Mouse (Mus musculus): ENCODE measurements around the gene Gcnt1.

Gene Gcnt1

DNA sequence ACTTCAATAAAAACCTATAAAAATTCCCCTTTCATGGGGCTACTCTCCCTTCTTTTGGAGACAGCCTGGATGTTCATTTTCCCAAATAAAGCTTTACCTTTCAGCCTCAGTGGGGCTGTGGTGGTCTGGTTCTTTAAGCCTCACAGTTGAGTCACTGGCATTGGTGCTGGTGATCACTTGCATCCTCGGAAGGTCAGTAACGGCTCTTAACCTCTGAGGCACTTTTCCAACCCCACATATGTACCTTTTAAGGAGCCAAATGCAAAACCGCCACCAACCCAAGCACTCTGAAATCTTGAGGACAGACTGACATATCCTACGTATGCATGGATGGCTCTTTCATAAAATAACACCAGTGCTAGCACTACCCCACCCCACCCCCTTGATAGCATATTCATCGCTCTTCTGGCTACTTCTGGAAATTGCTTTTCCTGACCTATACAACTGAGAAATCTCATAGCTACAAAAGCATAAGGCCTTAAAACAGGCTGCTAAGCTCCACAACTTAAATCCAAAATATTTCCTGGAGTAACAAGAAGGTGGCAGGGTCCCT is 48.9 kb downstream of the Gcnt1 start:
- no peak for DNase-seq (ENCODE audit: low spot score)

DNA sequence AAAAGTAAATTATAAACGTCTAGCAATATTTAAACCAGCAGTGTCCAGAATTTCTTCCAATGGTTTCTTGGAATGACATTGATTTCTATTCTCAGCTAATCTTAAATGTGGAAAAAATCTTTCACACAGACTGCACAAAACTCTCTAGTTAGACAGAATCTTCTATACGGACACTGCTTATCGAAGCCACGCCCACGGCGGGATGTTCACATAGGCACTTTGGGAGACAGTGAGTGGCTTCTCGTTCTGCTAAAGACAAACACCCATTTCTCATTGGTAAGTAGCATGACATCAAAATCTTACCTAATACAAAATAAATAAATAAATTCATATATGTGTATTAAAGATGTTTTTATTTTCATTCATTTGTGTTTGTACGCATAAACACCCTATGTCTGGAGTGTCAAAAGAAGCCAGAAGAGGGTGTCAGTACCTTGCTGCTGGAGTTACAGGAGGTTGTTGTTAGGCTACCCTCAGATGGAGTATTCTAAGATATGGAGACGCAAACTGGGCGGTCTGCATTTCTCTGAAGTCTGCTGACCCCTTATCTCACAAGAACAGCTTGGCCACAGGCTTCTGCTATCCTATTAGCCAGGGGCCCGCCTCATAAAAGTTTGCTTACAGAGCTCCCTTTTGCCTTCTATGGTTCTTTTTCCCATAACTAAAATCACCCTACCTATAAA is 49.5 kb downstream of the Gcnt1 start:
- DNase-seq (ENCODE audit: low spot score), result peak; percentile 50

DNA sequence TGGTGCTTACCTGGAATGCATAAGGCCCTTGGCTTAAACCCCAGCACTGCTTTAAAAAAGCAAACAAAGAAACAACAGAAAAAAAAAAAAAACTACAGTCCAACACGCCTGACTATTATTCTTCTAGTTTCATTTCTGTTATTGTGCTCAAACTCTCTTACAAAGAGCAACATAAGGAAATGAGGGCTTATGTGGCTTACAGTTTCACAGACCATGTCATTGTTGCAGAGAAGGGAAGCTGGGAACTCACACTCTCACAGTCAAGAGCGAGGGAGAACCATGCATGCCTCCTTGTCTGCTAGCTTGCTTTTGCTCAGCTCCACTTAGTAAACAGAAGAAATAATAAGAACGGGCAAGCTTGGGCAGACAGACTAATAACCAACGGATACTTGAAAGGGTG is 52.9 kb downstream of the Gcnt1 start:
- no peak for DNase-seq (ENCODE audit: low spot score)

GRCm38 (mm10) chr19:17318733-17319132 is 53.9 kb downstream of the Gcnt1 start:
- DNase-seq (ENCODE audit: low spot score), result no peak

DNA sequence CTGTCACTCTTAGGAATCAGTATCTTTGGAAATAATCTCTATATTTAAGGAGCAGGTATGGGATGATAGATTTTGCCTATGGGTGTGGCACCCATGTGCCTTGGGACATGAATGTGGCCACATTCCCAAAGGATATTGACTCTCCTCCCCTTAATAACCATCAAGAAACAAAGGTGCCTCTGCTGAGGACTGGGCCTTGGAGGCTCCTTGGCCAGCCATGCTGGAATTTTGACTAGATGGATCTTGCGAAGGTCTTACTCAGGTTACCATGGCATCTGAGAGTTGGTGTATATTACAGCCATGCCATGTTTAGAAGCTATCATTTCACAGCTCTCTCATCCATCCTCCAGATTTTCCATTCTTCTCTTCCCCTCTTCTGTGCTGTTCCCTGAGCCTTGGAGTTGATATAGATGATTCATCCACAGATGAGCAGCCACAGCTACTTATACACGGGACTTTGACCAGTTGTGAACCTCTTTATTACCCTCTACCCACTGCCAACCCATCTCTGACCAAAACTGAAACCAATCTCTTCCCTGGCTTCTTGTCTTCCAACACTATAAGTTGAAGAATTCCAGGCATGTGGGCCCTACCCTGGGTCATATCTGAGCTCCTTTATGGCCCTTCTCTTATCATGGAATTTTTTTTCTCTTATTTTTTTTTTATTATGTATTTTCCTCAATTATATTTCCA is 56.2 kb downstream of the Gcnt1 start:
- no peak for DNase-seq (ENCODE audit: low spot score)

DNA sequence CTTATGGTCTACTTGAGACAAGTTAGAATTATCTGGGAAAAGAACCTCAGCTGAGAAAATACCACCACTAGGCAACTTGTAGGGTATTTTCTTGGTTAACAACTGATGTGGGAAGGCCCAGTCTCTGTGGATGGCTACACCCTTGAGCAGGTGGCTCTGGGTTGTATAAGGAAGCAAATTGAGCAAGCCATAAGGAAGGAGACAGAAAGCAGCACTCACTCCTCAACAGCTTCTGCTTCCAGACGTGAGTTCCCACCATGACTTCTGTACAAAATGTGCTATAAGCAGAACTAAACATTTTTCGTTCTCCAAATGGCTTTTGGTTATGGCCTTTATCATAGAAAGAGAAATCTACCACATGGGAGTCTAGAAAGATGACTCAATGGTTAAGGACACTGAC is 58.2 kb downstream of the Gcnt1 start:
- DNase-seq (ENCODE audit: low spot score), result no peak

DNA sequence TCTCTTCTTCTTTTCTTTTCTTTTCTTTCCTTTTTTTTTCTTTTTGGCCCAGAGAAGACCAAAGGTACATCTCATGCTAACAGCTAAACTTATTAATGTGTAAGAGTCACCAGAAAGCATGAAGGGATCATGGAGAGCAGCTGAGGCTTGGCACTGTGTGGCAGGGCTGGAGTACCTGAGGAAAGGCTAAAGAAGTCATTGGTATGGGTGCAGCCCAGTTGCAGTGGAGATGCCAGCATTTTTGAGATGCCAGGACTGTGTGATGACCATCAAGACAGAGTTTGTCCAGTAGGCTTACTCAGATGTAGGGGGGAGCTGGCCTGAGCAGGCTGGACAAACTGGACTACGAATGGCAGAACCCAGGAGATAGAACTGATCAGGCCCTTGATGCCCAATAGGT is 58.9 kb downstream of the Gcnt1 start:
- no peak for DNase-seq (ENCODE audit: low spot score)

DNA sequence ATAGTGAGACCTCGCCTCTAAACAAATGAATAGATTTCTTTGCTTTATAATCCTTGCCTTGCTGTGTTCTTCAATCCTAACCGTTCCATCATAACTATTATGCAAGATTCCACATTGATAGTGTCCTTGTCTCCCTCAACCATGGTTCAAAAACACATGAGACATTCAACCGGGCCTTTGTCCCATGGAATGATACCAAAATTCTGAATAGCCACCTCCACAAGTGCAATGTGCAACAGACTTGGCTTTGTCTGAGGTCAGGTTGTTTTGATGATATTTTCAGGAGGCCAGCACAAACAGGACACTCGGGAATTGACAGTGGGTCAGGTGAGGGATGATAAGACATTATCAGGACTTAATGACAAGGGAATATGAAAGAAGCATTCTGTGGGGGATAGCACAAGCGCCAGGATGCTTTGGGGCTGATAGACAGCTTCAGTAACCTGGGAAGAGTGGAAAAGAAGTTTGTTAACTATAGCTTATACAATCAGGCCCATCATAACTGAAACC is 59.9 kb downstream of the Gcnt1 start:
- DNase-seq (ENCODE audit: low spot score), result no peak

DNA sequence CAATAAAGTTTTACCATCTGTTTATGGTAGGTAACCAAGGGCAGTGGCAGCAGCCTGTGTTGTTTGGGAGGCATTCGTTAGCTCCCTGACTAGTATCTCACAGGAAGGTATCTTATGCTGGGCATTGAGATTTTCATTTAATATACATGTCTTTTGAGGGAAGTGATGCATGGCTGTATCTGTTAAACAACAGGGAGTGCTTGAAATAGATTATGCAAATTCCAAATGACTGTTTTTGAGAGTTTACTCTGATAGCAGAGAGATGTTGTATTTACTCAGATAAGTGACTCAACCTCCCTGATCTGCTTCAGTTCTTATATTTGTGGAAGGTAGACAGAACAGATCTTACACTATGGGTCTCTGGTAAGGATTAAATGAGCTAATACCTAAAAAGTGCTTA is 61.1 kb downstream of the Gcnt1 start:
- DNase-seq (ENCODE audit: low spot score), result no peak

DNA sequence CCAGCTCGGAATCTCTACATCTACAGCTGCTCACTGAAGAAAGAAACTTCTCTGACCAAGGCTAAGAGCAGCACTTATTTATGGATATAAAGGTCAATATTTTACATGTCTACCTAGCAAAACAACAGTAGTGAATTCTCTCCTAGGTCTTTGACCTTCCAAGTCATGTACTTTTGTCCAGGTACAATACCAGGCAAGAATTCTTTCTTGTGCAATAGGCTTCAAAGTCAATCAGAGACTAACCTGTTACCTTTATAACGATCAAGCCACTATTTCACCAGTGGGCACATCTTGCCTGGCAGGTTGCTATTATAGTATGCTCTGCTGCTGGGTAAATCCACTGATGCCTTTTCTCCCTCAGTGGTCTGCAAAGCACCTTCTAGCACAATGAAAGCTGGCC is 61.6 kb downstream of the Gcnt1 start:
- no peak for DNase-seq (ENCODE audit: low spot score)

GRCm38 (mm10) chr19:17296081-17296480 is 76.6 kb downstream of the Gcnt1 start:
- DNase-seq (ENCODE audit: low spot score), result no peak

DNA sequence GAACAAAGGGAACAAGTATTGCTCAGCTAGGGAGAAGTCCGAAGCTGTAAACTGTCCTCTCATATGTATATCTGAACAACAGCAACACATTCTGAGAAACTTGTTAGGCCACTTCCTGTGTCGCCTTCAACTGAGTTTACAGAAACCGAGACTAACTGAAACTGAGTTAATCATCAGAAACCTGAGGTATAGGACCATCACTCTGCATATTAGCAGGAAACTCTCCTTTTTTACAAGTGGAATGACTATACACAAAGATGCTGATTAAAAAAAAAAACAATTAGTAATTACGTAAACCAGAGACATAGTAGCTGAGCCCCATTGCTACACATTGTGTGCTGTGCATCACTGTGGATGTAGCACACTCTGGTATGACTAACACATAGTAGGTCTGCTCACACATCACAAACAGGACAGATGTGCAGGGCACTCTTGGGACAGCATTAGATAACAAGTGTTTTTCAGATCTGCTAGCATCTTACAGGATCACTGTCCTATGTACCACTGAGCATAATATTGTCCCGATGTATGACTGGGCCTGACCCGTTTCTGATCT is 77.4 kb downstream of the Gcnt1 start:
- DNase-seq (ENCODE audit: low spot score), result no peak

- DNase-seq (ENCODE audit: low spot score), result no peak
Observed at GRCm38 (mm10) chr19:17294136-17294535, 78.5 kb downstream of the Gcnt1 start.

DNA sequence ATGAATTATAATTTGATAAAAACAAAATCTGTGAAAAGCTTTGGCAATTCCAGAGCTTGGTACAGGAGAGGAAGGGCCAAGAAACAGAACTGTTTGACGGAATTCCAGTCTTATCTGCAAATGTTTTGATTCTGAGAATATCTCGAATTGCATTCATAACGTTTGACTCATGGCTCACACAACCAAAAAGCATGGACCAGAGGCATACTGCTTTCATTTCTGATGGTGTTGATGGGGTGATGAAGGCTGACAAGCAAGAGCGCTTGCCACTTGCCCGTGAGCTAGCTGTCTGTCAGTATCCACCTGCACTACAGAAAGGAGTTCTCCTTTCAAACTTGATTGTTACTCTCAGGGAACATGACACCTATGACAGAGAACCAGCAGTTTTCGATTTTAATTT is 83.1 kb downstream of the Gcnt1 start:
- DNase-seq (ENCODE audit: low spot score), result no peak

GRCm38 (mm10) chr19:17286004-17286403 is 86.6 kb downstream of the Gcnt1 start:
- DNase-seq (ENCODE audit: low spot score), result no peak

DNA sequence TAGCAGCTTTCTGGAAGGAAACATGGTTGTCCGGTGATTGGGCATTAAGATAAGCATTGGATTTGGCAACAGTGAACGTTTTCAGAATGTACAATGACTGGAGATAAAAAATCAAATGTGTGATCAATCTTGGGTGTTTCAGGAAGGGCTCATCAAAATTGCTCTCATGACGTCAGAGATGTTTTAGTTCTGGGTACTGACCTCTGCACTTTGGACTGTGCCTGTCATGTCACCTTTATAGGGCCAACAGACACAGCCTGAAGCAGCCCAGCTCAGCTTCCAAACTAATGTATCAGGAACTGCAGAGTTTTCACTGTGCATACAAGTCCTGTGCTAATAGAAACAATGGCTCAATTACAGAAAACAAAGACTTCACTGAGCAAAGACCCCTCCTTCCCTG is 89.3 kb downstream of the Gcnt1 start:
- no peak for DNase-seq (ENCODE audit: low spot score)

DNA sequence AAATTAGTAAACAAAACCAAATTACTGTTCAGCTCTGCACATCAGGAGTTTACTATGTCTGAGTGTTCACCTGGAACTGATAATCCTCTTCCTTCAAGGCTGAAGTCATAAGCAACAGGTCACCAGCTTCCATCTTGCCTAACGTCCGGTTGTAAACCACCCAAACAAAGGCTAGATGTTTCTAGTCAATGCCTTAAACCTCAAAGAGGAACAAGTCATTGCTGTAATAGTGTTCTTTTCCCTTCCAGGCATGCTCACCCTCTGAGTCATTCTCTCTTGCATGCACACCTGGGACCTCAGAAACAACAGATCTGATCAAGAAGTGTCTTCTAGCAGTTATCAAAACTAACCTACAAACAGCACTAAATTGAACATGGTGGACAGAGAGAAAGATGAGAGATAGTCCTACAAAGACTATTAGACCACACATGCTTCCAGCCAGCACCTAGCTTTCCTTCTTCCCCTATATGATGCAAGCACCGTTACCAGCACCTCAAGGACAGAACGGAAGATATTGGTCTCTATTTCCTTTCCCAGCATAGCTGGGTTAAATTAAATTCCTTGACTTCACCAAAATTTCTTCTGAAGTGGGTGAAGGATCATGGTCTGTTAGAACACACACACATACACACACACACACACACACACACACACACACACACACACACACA is 94.1 kb downstream of the Gcnt1 start:
- DNase-seq (ENCODE audit: low spot score), result no peak

Measured in spleen, adult 12 weeks (tissue).